Mouse (Mus musculus): Measurements from ENCODE around the gene Cfap126. TPM values are rescaled to one million over a fixed set of nuclear protein-coding genes. Genes with fewer than 3 reads are reported as not detected.
A peak's percentile ranks its signal among the peaks of the same experiment; 100 is the strongest.
"Not testable (repeated sequence)": the region's sequence is repeated elsewhere in the genome, so short reads cannot be mapped to it uniquely, and the experiment has no call there.

Cfap126 gene
- total RNA-seq, 1 experiment from 2014 or later, result 6.2 TPM

- ATAC-seq (replicated peaks; ENCODE audit: insufficient number of reproducible peaks, low FRiP score, low TSS enrichment, poor library complexity, severe bottlenecking), result not testable (repeated sequence)
Observed at GRCm38 (mm10) chr1:171088237-171088869, 25.4 kb upstream of the Cfap126 start.

- ATAC-seq (replicated peaks; ENCODE audit: insufficient number of reproducible peaks, low FRiP score, low TSS enrichment, poor library complexity, severe bottlenecking), result no peak
Observed at GRCm38 (mm10) chr1:171089891-171090290, 23.8 kb upstream of the Cfap126 start.

DNA sequence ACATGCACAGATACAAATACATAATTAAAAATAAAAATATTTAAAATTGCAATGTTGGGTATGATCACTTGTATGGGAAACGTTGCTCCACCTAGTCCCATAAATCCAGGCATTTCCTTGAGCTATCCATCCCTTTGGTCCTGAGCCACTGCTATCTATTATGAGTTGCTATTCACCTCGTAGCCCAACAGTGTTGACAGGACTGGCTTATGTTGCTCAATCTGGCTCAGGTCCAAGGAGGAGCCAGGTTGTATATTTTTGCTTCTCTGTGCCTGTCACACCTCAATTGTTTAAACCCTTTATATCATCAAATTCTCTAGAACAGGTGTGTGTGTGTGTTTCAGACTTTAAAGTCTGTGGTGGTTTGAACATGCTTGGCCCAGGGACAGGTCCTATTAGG, 23.0 kb upstream of the Cfap126 start:
- no peak for ATAC-seq (replicated peaks; ENCODE audit: insufficient number of reproducible peaks, low FRiP score, low TSS enrichment, poor library complexity, severe bottlenecking)

DNA sequence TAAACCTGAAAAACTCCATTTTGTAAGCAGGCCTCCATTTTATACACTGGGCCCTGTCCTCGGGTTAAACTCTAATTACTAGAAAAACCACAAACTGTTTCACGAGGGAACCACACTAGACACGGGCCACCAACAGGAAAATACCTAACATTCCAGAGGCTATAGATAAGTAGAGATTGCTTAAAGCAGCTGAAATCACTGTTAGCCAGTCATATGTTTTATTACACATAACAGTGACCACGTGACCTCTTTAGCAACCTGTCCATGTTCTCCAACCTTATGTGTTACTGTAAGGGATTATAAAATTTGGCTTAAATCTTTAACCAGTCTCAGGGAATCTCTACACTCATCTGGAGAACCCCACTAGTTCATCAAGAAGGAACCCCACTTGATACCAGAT, 19.3 kb upstream of the Cfap126 start:
- ATAC-seq (replicated peaks; ENCODE audit: insufficient number of reproducible peaks, low FRiP score, low TSS enrichment, poor library complexity, severe bottlenecking), result no peak

DNA sequence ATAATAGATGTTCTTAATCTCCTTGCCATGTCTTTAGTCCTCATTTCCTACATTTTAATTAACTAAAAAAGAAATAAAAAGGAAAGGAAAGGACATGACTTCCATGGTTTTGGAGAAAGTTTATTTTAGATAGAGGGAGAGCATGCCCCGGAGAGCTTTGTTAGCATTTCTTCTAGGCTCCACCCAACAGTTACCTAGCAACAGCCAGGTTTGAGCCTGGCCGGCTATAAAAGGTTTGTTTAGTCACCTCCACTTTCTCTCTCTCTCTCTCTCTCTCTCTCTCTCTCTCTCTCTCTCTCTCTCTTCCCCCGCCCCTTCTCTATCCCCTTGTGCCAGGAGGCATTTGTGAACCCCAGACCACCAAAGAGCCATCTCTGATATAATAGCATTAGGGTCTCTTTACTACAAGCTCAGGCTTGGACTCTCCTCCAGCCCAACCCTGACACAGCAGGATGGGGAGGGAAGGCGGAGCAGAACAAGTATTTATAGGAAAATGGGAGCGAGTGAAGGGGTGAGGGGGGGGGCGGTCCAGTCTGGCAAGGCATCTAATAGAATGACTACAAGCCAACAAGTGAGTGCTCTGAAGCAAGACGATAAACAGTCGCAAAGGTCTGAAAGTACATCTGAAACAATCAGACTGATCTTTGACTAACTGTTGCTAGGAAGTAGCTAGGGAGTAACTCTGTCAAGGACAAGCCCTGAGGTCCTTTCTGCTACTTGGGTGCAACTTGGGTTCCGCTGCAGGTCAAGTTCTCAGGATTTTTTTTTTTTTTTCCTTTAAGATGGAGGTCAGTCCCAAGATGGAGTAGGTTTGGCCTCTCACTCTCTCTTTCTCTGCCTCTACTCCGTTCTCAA, 17.4 kb upstream of the Cfap126 start:
- no peak for ATAC-seq (replicated peaks; ENCODE audit: insufficient number of reproducible peaks, low FRiP score, low TSS enrichment, poor library complexity, severe bottlenecking)

- no peak for ATAC-seq (replicated peaks; ENCODE audit: insufficient number of reproducible peaks, low FRiP score, low TSS enrichment, poor library complexity, severe bottlenecking)
Observed at GRCm38 (mm10) chr1:171097136-171097535, 16.6 kb upstream of the Cfap126 start.

DNA sequence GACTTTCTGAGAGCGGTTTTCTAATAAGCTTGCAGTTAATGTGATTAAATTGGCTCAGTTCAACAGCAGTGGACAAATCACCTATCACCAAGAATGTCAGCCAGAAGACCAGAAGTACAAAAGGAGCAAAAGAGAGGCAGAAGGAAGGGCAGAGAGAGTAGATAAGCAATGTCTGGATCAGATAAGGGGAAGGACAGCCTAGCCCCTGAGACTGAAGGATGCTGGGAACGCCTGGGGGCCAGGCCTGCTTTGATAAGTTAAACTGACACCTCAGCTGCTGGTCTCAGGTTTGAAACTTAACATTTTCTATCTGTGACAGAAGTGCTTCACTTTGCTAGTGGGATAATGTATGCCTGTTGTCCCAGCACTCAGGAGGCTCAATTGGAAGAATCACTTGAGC, 16.1 kb upstream of the Cfap126 start:
- ATAC-seq (replicated peaks; ENCODE audit: insufficient number of reproducible peaks, low FRiP score, low TSS enrichment, poor library complexity, severe bottlenecking), result no peak

GRCm38 (mm10) chr1:171101033-171101432, 12.7 kb upstream of the Cfap126 start:
- no peak for ATAC-seq (replicated peaks; ENCODE audit: insufficient number of reproducible peaks, low FRiP score, low TSS enrichment, poor library complexity, severe bottlenecking)

DNA sequence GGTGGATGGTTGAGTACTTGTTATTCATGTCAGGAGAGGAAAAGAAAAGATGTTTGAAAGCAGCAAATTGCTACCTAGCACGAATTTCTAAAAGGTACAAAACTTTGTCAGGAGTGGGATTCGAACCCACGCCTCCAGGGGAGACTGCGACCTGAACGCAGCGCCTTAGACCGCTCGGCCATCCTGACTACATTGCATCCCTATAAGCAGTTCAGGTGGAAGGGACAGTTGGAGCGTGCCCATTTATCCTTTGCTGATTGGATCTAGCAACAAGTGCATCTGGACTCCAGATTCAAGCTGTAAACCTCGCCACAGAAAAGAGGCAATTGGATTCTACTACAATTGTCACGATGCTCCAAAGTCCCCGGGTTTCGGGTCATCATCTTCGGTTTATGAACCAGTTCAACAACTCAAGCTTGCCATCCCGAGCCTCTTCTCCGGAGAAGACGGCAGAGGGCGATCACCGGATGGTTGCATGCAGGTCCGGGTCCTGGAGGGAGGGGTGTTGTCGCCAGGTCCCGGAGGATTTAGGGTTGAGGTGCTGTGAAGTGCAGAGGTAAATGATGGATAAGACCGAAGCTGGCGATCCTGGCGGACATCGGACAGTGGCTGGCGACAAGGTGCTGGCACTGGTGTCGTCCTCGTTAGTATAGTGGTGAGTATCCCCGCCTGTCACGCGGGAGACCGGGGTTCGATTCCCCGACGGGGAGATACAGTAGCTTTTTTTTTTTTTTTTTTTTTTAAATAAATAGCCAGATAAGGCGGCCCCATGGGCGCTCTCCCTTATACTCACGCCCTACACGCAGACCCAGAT, 11.8 kb upstream of the Cfap126 start:
- ATAC-seq (replicated peaks; ENCODE audit: insufficient number of reproducible peaks, low FRiP score, low TSS enrichment, poor library complexity, severe bottlenecking), result peak; percentile 66

DNA sequence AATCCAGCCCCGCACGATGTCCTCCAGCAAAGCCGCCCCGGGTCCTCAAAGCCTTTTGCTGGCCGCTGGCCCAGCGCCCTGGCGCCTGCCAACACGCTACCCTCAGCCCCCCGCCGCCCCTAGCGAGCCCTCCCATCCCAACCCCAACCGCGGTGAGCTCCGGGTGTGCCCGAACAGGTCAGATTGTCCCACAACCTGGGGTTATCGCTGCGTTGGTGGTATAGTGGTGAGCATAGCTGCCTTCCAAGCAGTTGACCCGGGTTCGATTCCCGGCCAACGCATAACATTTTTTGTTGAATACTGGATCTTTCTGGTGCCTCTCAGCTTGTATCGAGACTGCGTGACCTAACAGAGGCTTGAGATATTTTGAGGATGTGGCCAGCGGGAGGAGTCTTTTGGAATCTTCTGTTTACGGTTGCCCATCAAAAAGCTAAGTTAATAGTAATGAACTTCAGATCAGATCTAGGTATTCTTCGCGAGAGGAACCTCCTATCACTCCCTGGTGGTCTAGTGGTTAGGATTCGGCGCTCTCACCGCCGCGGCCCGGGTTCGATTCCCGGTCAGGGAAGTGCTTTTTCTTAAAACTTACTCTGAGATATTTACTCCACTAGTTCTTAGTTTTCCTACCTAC, 11.1 kb upstream of the Cfap126 start:
- ATAC-seq (replicated peaks; ENCODE audit: insufficient number of reproducible peaks, low FRiP score, low TSS enrichment, poor library complexity, severe bottlenecking), result peak; percentile 64

DNA sequence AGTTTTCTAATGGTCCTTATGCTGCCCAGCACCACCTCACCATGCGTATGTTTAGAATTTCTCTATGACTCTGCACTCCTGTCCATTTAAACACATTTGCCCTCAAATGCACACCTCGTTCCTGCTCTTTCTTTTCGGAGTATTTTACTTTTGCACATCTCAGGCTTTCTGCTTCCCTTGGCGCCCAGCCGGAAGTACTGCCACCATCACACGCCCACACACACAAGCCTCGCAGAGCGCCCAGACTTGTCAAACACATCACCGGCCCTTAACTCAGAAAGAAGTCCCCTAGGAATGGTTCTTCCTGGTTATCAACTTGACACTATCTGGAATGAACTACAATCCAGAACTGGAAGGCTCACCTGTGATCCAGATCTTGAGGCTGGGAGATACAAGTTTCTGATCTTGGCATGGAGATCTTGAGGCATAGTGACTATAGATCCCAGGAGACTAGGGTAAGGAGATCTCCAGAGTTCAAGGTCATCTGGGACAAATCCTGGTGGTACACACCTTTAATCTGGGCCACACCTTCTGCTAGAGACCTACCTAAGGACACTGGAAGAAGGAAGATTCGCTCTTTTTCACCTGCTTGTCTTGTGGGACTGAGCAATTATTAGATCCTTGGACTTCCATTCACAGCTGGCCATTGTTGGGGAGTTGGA, 10.4 kb upstream of the Cfap126 start:
- peak; percentile 9; the same call in 1 of the 2 replicates for ATAC-seq (replicated peaks; ENCODE audit: insufficient number of reproducible peaks, low FRiP score, low TSS enrichment, poor library complexity, severe bottlenecking)

- ATAC-seq (replicated peaks; ENCODE audit: insufficient number of reproducible peaks, low FRiP score, low TSS enrichment, poor library complexity, severe bottlenecking), result no peak
Observed at GRCm38 (mm10) chr1:171105226-171105625, 8.5 kb upstream of the Cfap126 start.

DNA sequence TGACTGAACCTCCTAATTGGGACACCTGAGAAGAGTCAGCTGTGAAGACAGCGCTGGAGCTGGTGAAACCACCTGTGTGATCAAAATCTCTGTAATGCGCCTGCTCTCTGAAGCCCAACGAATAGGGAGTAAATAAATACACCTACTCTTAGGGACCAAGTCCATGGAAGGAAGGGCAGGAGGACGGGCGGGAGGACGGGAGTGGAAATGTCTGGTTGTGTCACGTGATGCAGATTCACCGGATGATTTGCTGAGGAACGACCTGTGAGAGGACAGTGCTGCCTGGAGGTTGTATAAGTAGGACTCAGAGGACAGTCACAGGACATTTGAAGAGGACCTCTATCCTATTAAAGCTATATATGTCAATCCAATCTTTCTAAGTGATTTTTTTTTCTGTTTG, 4.1 kb upstream of the Cfap126 start:
- no peak for ATAC-seq (replicated peaks; ENCODE audit: insufficient number of reproducible peaks, low FRiP score, low TSS enrichment, poor library complexity, severe bottlenecking)

GRCm38 (mm10) chr1:171110659-171111019, 3.1 kb upstream of the Cfap126 start:
- ATAC-seq (replicated peaks; ENCODE audit: insufficient number of reproducible peaks, low FRiP score, low TSS enrichment, poor library complexity, severe bottlenecking), result no peak

- ATAC-seq (replicated peaks; ENCODE audit: insufficient number of reproducible peaks, low FRiP score, low TSS enrichment, poor library complexity, severe bottlenecking), result peak; percentile 65
Observed at GRCm38 (mm10) chr1:171111020-171111780, 2.5 kb upstream of the Cfap126 start.

DNA sequence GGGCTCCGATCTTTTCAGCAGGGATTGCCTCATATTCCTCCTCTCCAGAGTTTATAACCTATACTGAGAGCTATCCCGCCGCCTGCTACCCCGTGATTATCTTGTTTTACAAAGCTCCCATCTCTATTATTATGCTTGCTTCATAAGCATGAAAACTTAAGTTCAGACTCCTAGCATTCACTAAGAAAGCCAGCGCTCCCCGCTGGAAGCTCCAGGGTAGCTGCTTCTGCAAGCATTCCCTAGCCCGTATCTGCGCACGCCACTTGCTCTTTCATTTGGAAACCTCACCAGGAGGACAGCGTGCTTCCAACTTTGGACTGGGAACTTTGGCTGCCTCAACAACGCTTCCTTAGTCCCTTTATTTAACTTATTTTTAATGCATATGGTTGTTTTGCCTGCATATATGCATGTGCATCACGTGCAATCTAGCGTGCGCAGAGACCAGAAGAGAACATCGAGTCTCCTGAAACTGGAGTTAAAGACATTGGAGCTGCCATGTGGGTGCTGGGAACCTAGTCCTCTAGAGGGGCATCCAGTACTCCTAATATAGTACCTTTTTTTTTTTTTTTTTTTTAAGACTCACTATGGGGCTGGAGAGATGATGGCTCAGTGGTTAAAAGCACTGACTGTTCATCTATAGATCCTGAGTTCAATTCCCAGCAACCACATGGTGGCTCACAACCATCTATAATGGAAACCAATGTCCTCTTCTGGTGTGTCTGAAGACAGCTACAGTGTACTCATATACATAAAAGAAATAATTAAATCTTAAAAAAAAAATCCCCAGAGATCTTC, 1.7 kb upstream of the Cfap126 start:
- ATAC-seq (replicated peaks; ENCODE audit: insufficient number of reproducible peaks, low FRiP score, low TSS enrichment, poor library complexity, severe bottlenecking), result no peak

DNA sequence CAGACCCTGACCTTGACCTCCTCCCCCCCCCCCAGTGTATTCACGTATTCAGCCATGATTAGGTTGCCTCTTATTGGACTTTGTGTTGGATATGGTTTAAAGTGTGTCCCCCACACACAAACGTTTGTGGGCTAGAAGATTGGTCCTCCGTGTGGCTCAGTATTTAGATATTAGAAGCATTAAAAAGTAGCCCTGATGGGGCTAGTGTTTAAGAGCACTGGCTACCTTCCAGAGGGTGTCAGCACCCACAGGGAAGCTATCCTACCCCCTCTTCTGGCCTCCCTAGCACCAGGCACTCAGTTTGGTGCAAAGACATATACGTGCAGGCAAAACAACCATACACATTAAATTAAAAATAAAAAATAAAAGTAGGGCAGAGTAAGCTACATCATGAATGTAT, 732 bp upstream of the Cfap126 start:
- no peak for ATAC-seq (replicated peaks; ENCODE audit: insufficient number of reproducible peaks, low FRiP score, low TSS enrichment, poor library complexity, severe bottlenecking)
